Mouse (Mus musculus) stomach, embryonic 14.5 days (tissue): Measurements from ENCODE around the gene Xpa. TPM values are rescaled to one million over a fixed set of nuclear protein-coding genes. Genes with fewer than 3 reads are reported as not detected.

ENCODE experiments used
- ATAC-seq: fragments of 200-750 bp; cut with Nextera tagmentation; 2 replicates; pipeline ENCODE4 v1.8.0; 2017; ENCODE audit warnings: low read depth, moderate TSS enrichment; ENCODE audit not compliant: insufficient number of reproducible peaks, insufficient read depth, low FRiP score
- H3K27ac ChIP-seq: fragments of 300-500 bp; sonication (generic); 2 replicates; pipeline ENCODE4 v1.5.1; 2014; ENCODE audit warnings: mild to moderate bottlenecking, low read length, moderate library complexity, mixed read lengths
- H3K27me3 ChIP-seq: fragments of 300-500 bp; sonication (generic); 2 replicates; pipeline ENCODE4 v1.6.1; 2014; ENCODE audit warnings: low read length, control low read depth, mixed read lengths; ENCODE audit not compliant: control insufficient read depth, insufficient read depth
- H3K36me3 ChIP-seq: fragments of 300-500 bp; sonication (generic); 2 replicates; pipeline ENCODE4 v1.6.1; 2014; ENCODE audit warnings: mild to moderate bottlenecking, control low read depth, low read length, moderate library complexity, mixed read lengths; ENCODE audit not compliant: control insufficient read depth, insufficient read depth
- H3K4me1 ChIP-seq: fragments of 300-500 bp; sonication (generic); 2 replicates; pipeline ENCODE4 v1.6.1; 2014; ENCODE audit warnings: low read length, control low read depth, mixed read lengths; ENCODE audit not compliant: control insufficient read depth, insufficient read depth
- H3K4me2 ChIP-seq: fragments of 300-500 bp; sonication (generic); replicated peaks from 2 replicates; pipeline ENCODE4 v1.6.1; 2014; ENCODE audit warnings: low read depth, low read length, control low read depth
- H3K4me3 ChIP-seq: fragments of 300-500 bp; sonication (generic); 2 replicates; pipeline ENCODE4 v1.5.1; 2014; ENCODE audit warnings: low read depth, low read length, control low read depth
- H3K9ac ChIP-seq: fragments of 300-500 bp; sonication (generic); replicated peaks from 2 replicates; pipeline ENCODE4 v1.6.1; 2014; ENCODE audit warnings: low read depth, mild to moderate bottlenecking, control low read depth, low read length, moderate library complexity, mixed read lengths
- H3K9me3 ChIP-seq: fragments of 300-500 bp; sonication (generic); 2 replicates; pipeline ENCODE4 v1.6.1; 2016; ENCODE audit warnings: low read depth, low read length, control low read depth; ENCODE audit not compliant: control insufficient read depth
- WGBS: fragments of 180-500 bp; shearing (Covaris S2); extraction: QIAGEN DNeasy Blood & Tissue Kit; methylation state at CpG from one replicate; pipeline ENCODE4 v1.1.7; 2014; 5-methylcytosine and 5-hydroxymethylcytosine counted together
- polyA plus RNA-seq: library from polyadenylated mRNA; unstranded; fragments of >200 nt; fragmentation: Nextera tagmentation; extraction: Ambion mirVana; gene quantifications from 2 replicates; pipeline ENCODE4 v1.2.1, GENCODE M21; 2014

Xpa gene
- polyA plus RNA-seq = 24.5 and 31.8 TPM in 2 replicates

DNA sequence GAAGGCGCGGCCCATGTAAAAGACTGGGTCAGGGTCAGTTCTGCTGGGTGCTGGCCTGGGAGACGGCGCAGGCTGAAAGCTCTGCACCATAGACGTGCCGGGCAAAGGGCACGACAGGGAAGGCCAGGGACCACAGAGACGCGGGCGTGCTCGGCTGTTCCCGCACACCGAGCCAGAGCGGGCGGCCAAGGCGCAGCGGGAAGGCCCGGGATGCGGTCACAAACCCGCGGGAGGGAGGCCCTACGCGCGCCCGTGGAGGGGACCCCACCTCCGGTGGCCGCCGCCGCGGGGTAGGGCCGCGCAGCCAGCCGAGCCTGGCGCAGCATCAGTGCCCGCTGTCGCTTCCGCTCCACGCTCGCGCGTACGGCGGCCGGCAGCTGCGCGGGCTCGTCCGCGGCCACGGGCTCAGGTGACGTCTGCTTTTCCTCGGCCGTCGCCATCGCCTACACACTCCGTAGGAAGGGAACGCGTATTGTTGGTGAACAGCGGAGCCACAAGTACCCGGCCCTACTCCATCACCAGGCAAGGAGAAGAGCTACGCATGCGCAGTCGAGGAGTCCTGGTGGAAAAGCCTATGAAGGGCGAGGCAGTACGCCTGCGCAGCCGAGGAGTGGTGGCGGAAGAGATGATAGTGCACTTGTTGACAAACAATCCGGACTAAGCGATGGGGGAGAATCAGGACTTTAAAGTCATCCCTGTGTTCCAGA is at the start of gene Xpa:
Gene Xpa (minus strand): TSS at position 531 of the 707 bp plus-strand sequence.
- peak within 1 kb of the TSS; percentile 89 for H3K9ac ChIP-seq
- H3K27me3 ChIP-seq = no peaks in the 10 kb centered on the region
- ATAC-seq = peak; percentile 90
- H3K27ac ChIP-seq = peak within 1 kb of the TSS; percentile 71
- H3K36me3 ChIP-seq = no peaks in the 10 kb centered on the region; the same call in 1 of the 2 replicates
- H3K4me2 ChIP-seq = peak within 1 kb of the TSS; percentile 85
- WGBS = under 1% methylated on average over 70 of the region's 70 CpGs
- H3K4me1 ChIP-seq = 0 out of 2 replicates have a peak, but pooled peaks cover 2% of the 10 kb centered on the region
- no peaks in the 10 kb centered on the region for H3K9me3 ChIP-seq
- peak within 1 kb of the TSS; percentile 94 for H3K4me3 ChIP-seq

DNA sequence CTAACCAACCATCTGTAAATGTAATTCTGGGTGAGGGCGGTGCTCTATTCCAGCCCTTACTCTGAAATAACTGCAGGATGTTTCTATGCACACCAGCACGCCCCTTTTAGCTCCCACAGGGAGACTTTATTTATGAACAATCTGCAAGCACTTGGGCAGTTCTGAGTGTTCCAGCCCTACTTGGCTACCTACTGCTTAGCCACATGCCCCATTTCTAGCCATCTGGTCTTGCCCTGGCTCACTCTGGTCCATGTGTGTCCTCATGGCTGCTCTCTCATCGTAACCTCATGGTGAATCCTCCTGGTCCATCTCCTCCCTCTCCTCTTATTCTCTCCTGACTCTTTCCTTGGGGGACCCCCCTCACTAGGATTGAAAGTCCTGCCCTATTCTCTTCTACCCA is 39.8 kb upstream of the Xpa start:
- WGBS = 78% methylated on average over 3 of the region's 3 CpGs
- no peaks in the 10 kb centered on the region for H3K36me3 ChIP-seq
- no peaks in the 10 kb centered on the region for H3K27me3 ChIP-seq
- no peak overlapping the region for H3K27ac ChIP-seq
- no peak overlapping the region for H3K4me2 ChIP-seq
- H3K4me1 ChIP-seq = no peaks in the 10 kb centered on the region
- no peaks in the 10 kb centered on the region for H3K9me3 ChIP-seq
- no peak overlapping the region for H3K9ac ChIP-seq
- no peak overlapping the region for H3K4me3 ChIP-seq
- no peak for ATAC-seq

DNA sequence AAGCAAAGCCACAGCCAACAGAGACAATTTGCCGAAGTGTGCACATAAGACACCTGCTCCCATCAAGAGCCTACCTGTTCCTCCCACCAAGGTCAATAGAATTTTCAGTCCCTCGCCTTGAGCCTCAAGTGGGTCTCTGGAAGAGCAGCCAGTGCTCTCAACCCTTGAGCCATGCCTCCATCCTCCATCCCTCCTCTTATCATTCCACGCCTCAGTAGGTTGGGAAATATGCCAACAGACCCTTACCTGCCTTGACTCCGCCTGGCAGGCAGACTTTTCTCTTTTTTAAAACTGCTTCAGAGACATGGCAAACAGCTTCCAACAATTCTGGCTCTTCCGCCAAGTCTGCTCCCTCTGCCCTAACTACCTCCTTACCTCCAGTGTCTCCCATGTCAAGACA is 38.6 kb upstream of the Xpa start:
- no peak overlapping the region for H3K4me2 ChIP-seq
- H3K27ac ChIP-seq = no peak overlapping the region
- H3K27me3 ChIP-seq = no peaks in the 10 kb centered on the region
- ATAC-seq = no peak
- no peaks in the 10 kb centered on the region for H3K36me3 ChIP-seq
- H3K4me3 ChIP-seq = no peak overlapping the region
- H3K4me1 ChIP-seq = no peaks in the 10 kb centered on the region
- WGBS = 91% methylated on average over 5 of the region's 5 CpGs
- no peaks in the 10 kb centered on the region for H3K9me3 ChIP-seq
- no peak overlapping the region for H3K9ac ChIP-seq

DNA sequence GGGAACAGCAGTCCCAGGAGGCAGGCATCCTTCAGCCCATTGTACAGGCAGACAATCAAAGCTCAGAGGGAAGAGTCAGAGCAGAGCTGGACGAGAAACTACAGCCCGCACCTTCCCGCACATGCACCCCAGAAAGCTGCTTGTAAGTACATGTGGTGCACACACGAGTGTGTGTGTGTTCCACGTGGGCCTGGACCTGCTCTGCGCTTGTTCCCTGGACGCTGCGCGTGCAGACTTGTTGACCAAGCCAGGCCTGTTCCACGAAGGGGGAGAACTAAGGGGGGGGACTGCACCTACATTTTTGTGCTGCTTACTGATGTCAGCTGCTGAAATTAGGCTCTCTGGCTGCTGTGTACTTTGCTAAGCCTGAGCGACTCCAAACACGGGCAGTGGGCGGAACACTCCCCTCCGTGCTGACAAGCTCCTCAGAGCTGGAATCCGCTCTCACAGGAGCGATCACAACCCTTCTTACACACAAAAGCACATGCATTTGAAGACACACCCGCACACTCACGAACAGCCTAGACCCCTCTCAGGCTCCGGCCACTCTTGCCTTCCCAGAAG is 30.9 kb upstream of the Xpa start:
- ATAC-seq = no peak
- WGBS = 57% methylated on average over 19 of the region's 19 CpGs

DNA sequence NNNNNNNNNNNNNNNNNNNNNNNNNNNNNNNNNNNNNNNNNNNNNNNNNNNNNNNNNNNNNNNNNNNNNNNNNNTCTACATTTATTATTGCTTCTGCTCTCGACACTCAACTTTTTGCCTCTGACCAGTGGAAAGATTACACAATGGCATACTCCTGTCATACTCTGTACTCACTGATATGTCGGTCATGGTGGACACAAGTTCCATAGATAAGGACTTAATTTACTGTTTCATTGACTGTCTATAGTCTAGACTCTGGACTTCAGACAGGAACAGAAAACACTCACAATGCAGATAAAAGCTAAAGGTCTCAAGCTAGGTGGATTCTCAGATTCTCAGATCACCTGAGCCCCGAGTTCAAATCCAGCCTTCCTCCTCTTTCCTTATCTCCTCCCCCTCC is 25.0 kb upstream of the Xpa start:
- no peak overlapping the region for H3K9ac ChIP-seq
- H3K9me3 ChIP-seq = no peaks in the 10 kb centered on the region
- no peak overlapping the region for H3K4me2 ChIP-seq
- H3K27ac ChIP-seq = no peak overlapping the region
- no peaks in the 10 kb centered on the region for H3K36me3 ChIP-seq
- H3K4me1 ChIP-seq = no peaks in the 10 kb centered on the region
- no peaks in the 10 kb centered on the region for H3K27me3 ChIP-seq
- no peak overlapping the region for H3K4me3 ChIP-seq
- WGBS = 86% methylated on average over 3 of the region's 3 CpGs
- ATAC-seq = no peak

More for the DNA sequence above, 30.9 kb upstream of the Xpa start:
- H3K27me3 ChIP-seq = no peaks in the 10 kb centered on the region
- H3K9ac ChIP-seq = no peak overlapping the region
- H3K4me1 ChIP-seq = no peaks in the 10 kb centered on the region
- no peaks in the 10 kb centered on the region for H3K9me3 ChIP-seq
- H3K4me2 ChIP-seq = no peak overlapping the region
- no peak overlapping the region for H3K4me3 ChIP-seq
- H3K36me3 ChIP-seq = no peaks in the 10 kb centered on the region
- no peak overlapping the region for H3K27ac ChIP-seq

DNA sequence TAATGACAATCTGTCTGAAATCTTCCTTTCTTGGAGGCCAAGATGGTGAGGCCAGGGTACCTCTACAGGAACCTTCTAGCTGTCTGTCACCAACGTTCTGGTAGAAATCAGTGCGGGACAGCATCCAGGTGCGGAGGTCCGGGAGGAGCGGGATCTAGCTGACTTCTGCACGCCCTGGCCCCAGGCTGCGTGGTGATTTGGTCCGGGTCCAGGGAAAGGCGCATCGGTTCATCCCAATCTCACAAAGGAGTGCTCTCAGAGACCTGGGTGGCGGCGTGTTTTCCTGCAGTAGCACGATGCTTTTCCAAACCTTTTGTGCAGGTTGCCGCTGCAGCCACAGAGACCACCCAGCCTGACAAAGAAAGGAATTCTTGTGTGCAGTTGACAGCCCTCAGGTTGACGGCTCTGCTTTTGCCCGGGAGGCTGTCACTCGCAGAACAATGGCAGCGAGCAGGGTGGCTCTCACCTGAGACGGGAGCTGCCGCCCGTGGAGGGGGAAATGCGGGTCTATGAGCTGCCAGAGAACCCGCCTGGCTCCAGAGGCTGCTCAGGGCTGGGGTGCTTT is 6.5 kb upstream of the Xpa start:
- 9% methylated on average over 23 of the region's 23 CpGs for WGBS
- Histone ChIP-seq H3K27ac (peak overlapping the region; percentile 12; the same call in 1 of the 2 replicates), H3K36me3 (no peaks in the 10 kb centered on the region), H3K27me3 (no peaks in the 10 kb centered on the region), H3K4me2 (peak overlapping the region; percentile 35), H3K9me3 (no peaks in the 10 kb centered on the region), H3K9ac (no peak overlapping the region), H3K4me1 (no peaks in the 10 kb centered on the region), H3K4me3 (peak overlapping the region; percentile 9)
- no peak for ATAC-seq

DNA sequence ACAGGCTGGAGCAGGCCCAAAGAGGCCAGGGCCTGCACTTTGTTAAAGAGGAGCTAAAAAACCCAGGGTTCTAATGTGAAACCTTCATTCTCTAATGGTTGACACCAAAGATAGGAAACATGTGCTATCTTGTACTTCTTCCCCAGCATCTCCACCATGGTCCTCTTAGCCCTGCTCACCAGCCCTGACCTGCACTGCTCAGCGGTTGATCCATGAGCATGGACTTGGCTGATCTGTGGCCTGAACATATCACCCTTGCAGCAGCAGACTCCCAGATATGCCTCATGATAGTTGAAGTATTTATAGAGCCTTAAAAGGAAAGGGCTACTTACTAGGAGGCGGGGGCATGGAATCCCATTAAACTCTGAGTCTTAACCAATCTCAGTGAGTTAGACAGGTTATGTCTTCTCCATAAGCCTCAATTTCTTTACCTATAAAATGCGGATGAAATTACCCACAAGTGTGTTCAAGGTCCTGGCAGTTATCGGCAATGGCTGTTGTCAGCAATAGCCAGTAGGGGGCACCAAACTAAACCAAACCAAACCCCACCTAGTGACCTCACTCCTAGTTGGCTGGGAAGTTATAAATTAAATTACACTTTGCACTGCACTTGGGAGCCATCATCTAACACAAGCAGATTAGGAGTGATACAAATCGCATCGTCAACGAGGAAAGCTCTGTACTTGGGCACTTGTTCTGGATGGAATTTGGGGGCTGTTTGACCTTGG is 5.9 kb upstream of the Xpa start:
- no peaks in the 10 kb centered on the region for H3K36me3 ChIP-seq
- no peaks in the 10 kb centered on the region for H3K4me1 ChIP-seq
- H3K9me3 ChIP-seq = no peaks in the 10 kb centered on the region
- peak overlapping the region; percentile 12; the same call in 1 of the 2 replicates for H3K27ac ChIP-seq
- H3K4me3 ChIP-seq = peak overlapping the region; percentile 9; the same call in 1 of the 2 replicates
- peak overlapping the region; percentile 35 for H3K4me2 ChIP-seq
- H3K27me3 ChIP-seq = no peaks in the 10 kb centered on the region
- ATAC-seq = peak; percentile 38; the same call in 1 of the 2 replicates
- no peak overlapping the region for H3K9ac ChIP-seq
- 6% methylated on average over 7 of the region's 7 CpGs for WGBS

DNA sequence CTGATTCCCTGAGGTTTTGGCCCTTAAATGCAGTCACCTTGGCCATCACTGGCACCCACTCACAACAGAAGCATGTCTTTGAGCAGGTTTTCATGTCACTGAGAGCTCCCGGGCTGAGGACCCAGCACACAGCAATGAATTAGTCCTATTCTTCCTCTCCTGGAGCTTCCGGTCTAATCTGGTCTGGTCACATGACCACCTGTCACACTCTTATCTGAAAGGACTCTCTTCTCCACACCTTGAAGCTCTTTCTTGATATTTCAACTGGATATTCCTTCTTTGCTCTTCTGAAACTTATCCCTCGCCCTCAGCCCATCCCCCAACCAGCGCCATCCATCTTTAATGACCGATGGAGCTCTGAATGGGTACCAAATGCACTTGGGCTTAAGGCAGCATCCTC is 2.0 kb upstream of the Xpa start:
- Histone ChIP-seq H3K9ac (no peak overlapping the region), H3K4me3 (no peak overlapping the region), H3K36me3 (no peaks in the 10 kb centered on the region), H3K27me3 (no peaks in the 10 kb centered on the region), H3K27ac (no peak overlapping the region), H3K4me2 (no peak overlapping the region), H3K9me3 (no peaks in the 10 kb centered on the region), H3K4me1 (0 out of 2 replicates have a peak, but pooled peaks cover 2% of the 10 kb centered on the region)
- WGBS = 73% methylated on average over 5 of the region's 5 CpGs
- no peak for ATAC-seq
